Mouse (Mus musculus): ENCODE measurements at regions not wholly inside any gene's neighbourhood (a gene's known extent, or its start where the extent isn't known, plus 50 kb on each side); places are given as distances from the start of the nearest gene placed in this dataset.

DNA sequence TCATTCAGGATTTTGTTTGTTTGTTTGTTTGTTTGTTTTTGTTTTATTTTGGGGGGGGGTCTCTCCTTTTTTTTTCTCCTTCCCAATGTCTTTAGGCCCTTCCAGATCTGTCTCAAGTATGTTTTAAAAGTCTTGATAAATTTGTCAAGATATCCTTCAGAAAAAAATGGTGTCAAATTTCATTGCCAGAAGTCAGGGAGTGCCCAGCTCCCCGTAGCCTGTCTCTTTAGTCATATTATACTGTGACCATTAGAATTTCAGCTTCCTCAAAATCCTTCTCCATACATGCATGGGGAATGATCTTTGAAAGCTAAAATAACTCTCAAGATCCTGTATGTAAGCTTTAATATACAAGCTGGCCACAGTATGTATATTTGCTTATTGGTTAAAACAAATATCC, 134.3 kb upstream of the Lpp start:
- TF ChIP-seq POLR2A (IDR thresholded peaks at IDR 0.05; ENCODE audit: insufficient read depth, low read length) (no peak), CTCF (IDR thresholded peaks at IDR 0.05; ENCODE audit: low read depth, low read length) (no peak), EP300 (IDR thresholded peaks at IDR 0.05; ENCODE audit: insufficient read depth, low read depth, low read length) (no peak)

Measured in ES-Bruce4 (cell line).